Mouse (Mus musculus): ENCODE measurements around the gene Hace1. TPM values are rescaled to one million over a fixed set of nuclear protein-coding genes. Genes with fewer than 3 reads are reported as not detected.

Hace1 gene
- polyA plus RNA-seq, 1 experiment from 2014 or later, result 16.8 TPM

DNA sequence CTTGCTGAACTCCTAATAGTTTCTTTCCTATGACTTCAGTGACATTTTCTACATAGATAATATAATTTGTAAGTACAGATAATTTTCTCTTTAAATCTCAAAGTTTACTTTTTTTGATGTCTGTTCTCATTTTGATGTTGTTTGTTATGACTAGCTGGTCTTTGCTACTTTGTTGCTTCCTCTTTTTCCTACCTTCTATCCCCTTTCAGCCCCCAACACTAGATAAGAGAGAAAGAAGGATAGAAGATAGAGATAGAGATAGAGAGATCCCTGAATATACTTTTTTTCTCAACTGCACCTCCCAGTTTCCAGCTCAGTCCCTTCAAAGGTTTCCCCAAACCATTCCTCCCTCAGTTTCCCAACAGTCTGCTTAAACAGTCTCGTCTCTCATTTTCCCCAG, 33.1 kb downstream of the Hace1 start:
- 70% methylated on average over 1 of the region's 1 CpGs for WGBS
- Histone ChIP-seq H3K4me1 (ENCODE audit: control insufficient read depth, insufficient read depth, low read depth, low read length) (no peaks in the 10 kb centered on the region), H3K27me3 (replicated peaks; ENCODE audit: control insufficient read depth, insufficient read depth, low read length) (no peaks in the 10 kb centered on the region), H3K4me3 (ENCODE audit: low read length) (no peak overlapping the region), H3K9me3 (ENCODE audit: control insufficient read depth, low read length) (no peaks in the 10 kb centered on the region), H3K27ac (ENCODE audit: low read depth, low read length) (no peak overlapping the region), H3K36me3 (ENCODE audit: control insufficient read depth, insufficient read depth, low read length) (no peaks in the 10 kb centered on the region), H3K4me2 (ENCODE audit: low read length) (no peak overlapping the region), H3K9ac (ENCODE audit: low read depth, low read length) (no peak overlapping the region)
- no peak for ATAC-seq

DNA sequence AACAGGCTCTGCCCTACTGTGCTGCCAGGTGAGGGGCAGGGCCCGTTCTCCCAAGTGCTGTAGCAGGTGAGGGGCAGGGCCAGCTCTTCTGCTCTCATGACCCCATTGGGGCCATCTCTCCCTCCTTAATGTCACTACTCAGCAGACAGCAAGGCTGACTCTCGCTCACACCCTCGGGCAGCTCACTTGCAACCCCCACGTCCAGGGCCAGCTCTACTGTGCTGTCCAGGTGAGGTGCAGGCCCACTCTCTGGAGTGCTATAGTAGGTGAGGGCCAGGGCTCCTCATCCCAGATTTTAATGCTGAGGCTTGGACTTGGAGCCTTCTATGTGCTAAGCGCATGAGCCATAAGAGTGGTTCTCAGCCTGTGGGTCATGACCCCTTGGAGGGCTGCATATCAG, 38.4 kb downstream of the Hace1 start:
- H3K9me3 ChIP-seq (ENCODE audit: control insufficient read depth, low read length), result no peaks in the 10 kb centered on the region
- no peak; the same call in 1 of the 2 replicates for ATAC-seq
- H3K4me3 ChIP-seq (ENCODE audit: low read length), result no peak overlapping the region
- H3K27me3 ChIP-seq (replicated peaks; ENCODE audit: control insufficient read depth, insufficient read depth, low read length), result no peaks in the 10 kb centered on the region
- no peaks in the 10 kb centered on the region for H3K4me1 ChIP-seq (ENCODE audit: control insufficient read depth, insufficient read depth, low read depth, low read length)
- 94% methylated on average over 5 of the region's 5 CpGs for WGBS
- no peak overlapping the region for H3K4me2 ChIP-seq (ENCODE audit: low read length)
- H3K36me3 ChIP-seq (ENCODE audit: control insufficient read depth, insufficient read depth, low read length), result no peaks in the 10 kb centered on the region
- no peak overlapping the region for H3K9ac ChIP-seq (ENCODE audit: low read depth, low read length)
- H3K27ac ChIP-seq (ENCODE audit: low read depth, low read length), result no peak overlapping the region

DNA sequence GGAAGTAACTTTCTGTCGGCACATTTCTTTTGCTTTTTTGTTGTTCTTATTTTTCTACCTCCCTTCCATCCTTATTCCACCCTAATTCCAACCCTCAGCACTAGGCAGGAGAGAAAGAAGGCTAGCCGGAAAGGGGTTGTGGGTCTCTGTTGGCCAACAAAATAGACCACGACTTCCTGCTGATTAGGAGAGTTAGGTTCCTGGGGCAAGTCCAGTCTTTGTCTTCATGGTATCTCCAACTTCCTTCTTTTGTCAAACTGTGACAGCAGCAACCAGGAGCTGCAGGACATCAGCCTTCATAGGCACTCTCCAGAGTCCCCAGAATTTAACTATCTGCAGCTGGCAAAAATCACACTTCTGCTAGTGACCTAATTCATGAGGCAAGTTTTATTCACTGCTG, 41.4 kb downstream of the Hace1 start:
- H3K4me3 ChIP-seq (ENCODE audit: low read length), result no peak overlapping the region
- ATAC-seq, result no peak
- H3K36me3 ChIP-seq (ENCODE audit: control insufficient read depth, insufficient read depth, low read length), result no peaks in the 10 kb centered on the region
- no peaks in the 10 kb centered on the region for H3K27me3 ChIP-seq (replicated peaks; ENCODE audit: control insufficient read depth, insufficient read depth, low read length)
- no peaks in the 10 kb centered on the region for H3K9me3 ChIP-seq (ENCODE audit: control insufficient read depth, low read length)
- WGBS, result 81% methylated on average over 3 of the region's 3 CpGs
- no peaks in the 10 kb centered on the region for H3K4me1 ChIP-seq (ENCODE audit: control insufficient read depth, insufficient read depth, low read depth, low read length)
- no peak overlapping the region for H3K27ac ChIP-seq (ENCODE audit: low read depth, low read length)
- H3K4me2 ChIP-seq (ENCODE audit: low read length), result no peak overlapping the region
- no peak overlapping the region for H3K9ac ChIP-seq (ENCODE audit: low read depth, low read length)

DNA sequence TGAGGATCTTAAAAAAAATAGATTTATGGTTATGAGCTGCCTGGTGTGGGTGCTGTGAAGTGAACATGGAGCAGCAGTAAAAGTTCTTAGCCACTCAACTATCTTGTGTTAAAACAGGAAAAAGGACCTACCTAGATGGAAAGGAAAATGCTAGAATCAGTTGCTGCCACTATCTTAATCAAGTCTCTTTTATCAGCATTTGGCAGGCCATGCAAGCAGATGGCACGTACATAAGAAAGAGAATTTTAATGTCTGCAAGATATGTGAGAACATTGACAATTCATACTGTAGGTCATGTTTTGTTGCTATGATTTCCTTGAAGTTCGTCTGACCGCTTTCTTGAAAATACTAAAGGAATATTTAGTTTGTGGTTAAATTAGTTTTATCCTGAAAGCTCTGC, 54.4 kb downstream of the Hace1 start:
- 93% methylated on average over 3 of the region's 3 CpGs for WGBS

DNA sequence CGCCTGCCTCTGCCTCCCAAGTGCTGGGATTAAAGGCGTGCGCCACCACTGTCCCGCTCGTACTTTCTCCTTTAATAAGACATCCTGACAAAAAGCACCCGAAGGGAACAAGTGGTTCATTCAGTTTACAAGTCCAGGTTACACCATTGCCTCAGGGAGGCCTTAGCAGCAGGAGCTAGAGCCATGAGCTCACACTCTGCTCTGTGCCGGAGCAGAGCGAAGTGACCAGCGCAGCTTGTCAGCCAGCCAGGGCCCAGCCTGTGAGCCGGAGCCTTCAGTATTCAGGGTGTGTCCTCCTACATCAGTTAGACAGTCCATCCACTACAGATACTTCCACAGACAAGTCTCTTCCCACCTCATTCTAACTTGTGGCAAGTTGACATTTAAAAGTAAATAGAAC, 55.0 kb downstream of the Hace1 start:
- Histone ChIP-seq H3K4me2 (ENCODE audit: low read length) (no peak overlapping the region), H3K4me1 (ENCODE audit: control insufficient read depth, insufficient read depth, low read depth, low read length) (no peaks in the 10 kb centered on the region), H3K9ac (ENCODE audit: low read depth, low read length) (no peak overlapping the region), H3K4me3 (ENCODE audit: low read length) (no peak overlapping the region), H3K9me3 (ENCODE audit: control insufficient read depth, low read length) (no peaks in the 10 kb centered on the region), H3K36me3 (ENCODE audit: control insufficient read depth, insufficient read depth, low read length) (no peaks in the 10 kb centered on the region), H3K27ac (ENCODE audit: low read depth, low read length) (no peak overlapping the region), H3K27me3 (replicated peaks; ENCODE audit: control insufficient read depth, insufficient read depth, low read length) (no peaks in the 10 kb centered on the region)
- WGBS, result 91% methylated on average over 10 of the region's 10 CpGs
- ATAC-seq, result no peak

More for the DNA sequence above, 54.4 kb downstream of the Hace1 start:
- H3K9me3 ChIP-seq (ENCODE audit: control insufficient read depth, low read length), result no peaks in the 10 kb centered on the region
- H3K9ac ChIP-seq (ENCODE audit: low read depth, low read length), result no peak overlapping the region
- H3K4me3 ChIP-seq (ENCODE audit: low read length), result no peak overlapping the region
- no peak for ATAC-seq
- no peaks in the 10 kb centered on the region for H3K27me3 ChIP-seq (replicated peaks; ENCODE audit: control insufficient read depth, insufficient read depth, low read length)
- no peaks in the 10 kb centered on the region for H3K36me3 ChIP-seq (ENCODE audit: control insufficient read depth, insufficient read depth, low read length)
- H3K27ac ChIP-seq (ENCODE audit: low read depth, low read length), result no peak overlapping the region
- H3K4me1 ChIP-seq (ENCODE audit: control insufficient read depth, insufficient read depth, low read depth, low read length), result no peaks in the 10 kb centered on the region
- no peak overlapping the region for H3K4me2 ChIP-seq (ENCODE audit: low read length)

DNA sequence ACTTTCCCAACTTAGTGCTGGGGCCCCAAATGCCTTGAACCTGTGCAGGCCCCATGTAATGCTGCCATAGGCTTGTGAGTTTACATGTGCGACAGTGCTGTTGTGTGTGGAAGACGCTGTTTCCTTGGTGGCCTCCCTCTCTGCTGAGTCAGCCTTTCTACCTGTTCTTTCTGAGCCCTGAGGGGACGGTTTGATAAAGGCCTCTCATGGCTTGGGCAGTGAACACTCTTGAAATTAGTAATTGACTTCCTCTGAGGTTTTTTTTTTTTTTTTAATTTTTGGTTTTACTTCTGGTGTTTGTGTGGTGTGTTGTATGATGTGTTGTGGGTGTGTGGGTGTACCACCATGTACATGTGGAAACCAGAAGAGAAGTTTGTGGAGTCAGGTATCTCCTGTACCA, 57.6 kb downstream of the Hace1 start:
- Histone ChIP-seq H3K4me1 (ENCODE audit: control insufficient read depth, insufficient read depth, low read depth, low read length) (no peaks in the 10 kb centered on the region), H3K9me3 (ENCODE audit: control insufficient read depth, low read length) (no peaks in the 10 kb centered on the region), H3K9ac (ENCODE audit: low read depth, low read length) (no peak overlapping the region), H3K36me3 (ENCODE audit: control insufficient read depth, insufficient read depth, low read length) (no peaks in the 10 kb centered on the region), H3K27me3 (replicated peaks; ENCODE audit: control insufficient read depth, insufficient read depth, low read length) (no peaks in the 10 kb centered on the region), H3K4me2 (ENCODE audit: low read length) (no peak overlapping the region), H3K27ac (ENCODE audit: low read depth, low read length) (no peak overlapping the region), H3K4me3 (ENCODE audit: low read length) (no peak overlapping the region)
- no peak for ATAC-seq
- 86% methylated on average over 3 of the region's 3 CpGs for WGBS

DNA sequence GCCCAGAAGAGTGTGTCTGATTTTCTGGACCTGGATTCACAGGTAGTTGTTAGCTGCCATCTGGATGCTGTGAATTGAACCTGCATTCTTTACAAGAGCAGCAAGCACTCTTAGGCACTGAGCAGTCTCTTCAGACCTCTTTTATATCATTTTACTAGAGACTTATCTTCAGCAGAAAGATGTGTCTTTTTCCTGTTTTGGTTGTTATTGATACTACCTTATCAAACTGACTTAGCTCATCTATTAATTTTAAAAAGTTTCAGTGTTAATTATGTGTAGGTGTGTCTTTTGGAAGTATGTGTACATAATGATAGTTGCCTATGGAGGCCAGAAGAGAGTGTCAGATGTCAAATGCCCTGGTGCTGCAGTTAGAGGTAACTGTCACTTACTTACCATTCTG, 62.1 kb downstream of the Hace1 start:
- Histone ChIP-seq H3K9ac (ENCODE audit: low read depth, low read length) (no peak overlapping the region), H3K27ac (ENCODE audit: low read depth, low read length) (no peak overlapping the region), H3K4me2 (ENCODE audit: low read length) (no peak overlapping the region), H3K36me3 (ENCODE audit: control insufficient read depth, insufficient read depth, low read length) (peaks cover 6% of the 10 kb centered on the region; the same call in 1 of the 2 replicates), H3K4me1 (ENCODE audit: control insufficient read depth, insufficient read depth, low read depth, low read length) (no peaks in the 10 kb centered on the region), H3K4me3 (ENCODE audit: low read length) (no peak overlapping the region), H3K27me3 (replicated peaks; ENCODE audit: control insufficient read depth, insufficient read depth, low read length) (no peaks in the 10 kb centered on the region), H3K9me3 (ENCODE audit: control insufficient read depth, low read length) (no peaks in the 10 kb centered on the region; the same call in 1 of the 2 replicates)
- no peak for ATAC-seq

DNA sequence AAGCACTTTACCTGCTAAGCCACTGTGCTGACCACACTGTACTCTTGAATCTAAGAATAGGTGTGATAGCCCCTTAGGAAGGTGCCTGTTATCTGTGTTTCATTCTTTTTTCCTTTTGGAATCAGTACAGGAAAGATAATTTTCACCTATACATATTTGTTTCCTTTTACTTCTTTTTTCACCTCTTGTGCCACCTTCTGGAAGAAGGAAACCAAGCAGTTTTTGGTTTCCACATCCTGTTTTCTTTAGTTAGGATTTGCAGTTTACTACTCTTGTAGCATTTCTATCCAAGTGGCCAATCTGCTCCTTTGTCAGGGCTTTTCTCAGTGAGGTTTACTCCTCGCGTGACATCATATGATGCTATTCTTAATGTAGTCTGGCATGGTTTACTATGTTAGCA, 76.4 kb downstream of the Hace1 start:
- ATAC-seq, result no peak
- H3K9ac ChIP-seq (ENCODE audit: low read depth, low read length), result no peak overlapping the region
- H3K4me3 ChIP-seq (ENCODE audit: low read length), result no peak overlapping the region
- no peak overlapping the region for H3K4me2 ChIP-seq (ENCODE audit: low read length)
- H3K36me3 ChIP-seq (ENCODE audit: control insufficient read depth, insufficient read depth, low read length), result no peaks in the 10 kb centered on the region
- no peaks in the 10 kb centered on the region for H3K9me3 ChIP-seq (ENCODE audit: control insufficient read depth, low read length)
- WGBS, result 90% methylated on average over 2 of the region's 2 CpGs
- H3K27me3 ChIP-seq (replicated peaks; ENCODE audit: control insufficient read depth, insufficient read depth, low read length), result no peaks in the 10 kb centered on the region
- H3K27ac ChIP-seq (ENCODE audit: low read depth, low read length), result no peak overlapping the region
- H3K4me1 ChIP-seq (ENCODE audit: control insufficient read depth, insufficient read depth, low read depth, low read length), result no peaks in the 10 kb centered on the region

DNA sequence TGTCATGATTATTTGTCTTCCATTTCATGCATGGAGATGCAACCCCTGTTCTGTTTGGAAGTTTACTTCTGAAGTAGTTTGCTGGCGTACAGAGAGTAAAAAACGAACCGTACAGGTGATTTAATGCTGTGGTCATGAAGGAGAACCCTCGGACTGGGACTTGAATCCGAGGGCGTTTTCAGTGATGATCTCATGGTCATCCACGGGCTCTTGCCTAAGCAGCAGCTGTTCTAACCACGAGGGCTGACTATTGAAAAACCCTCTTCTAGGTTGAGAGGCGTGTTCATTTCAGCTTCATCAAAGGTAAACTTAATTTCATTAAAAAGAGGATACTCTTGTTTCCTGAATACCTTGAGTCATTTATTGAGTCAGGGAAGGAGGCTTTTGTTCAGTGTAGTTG, 84.4 kb downstream of the Hace1 start:
- no peak for ATAC-seq
- no peak overlapping the region for H3K9ac ChIP-seq (ENCODE audit: low read depth, low read length)
- H3K4me3 ChIP-seq (ENCODE audit: low read length), result no peak overlapping the region
- no peaks in the 10 kb centered on the region for H3K4me1 ChIP-seq (ENCODE audit: control insufficient read depth, insufficient read depth, low read depth, low read length)
- no peaks in the 10 kb centered on the region for H3K36me3 ChIP-seq (ENCODE audit: control insufficient read depth, insufficient read depth, low read length)
- H3K9me3 ChIP-seq (ENCODE audit: control insufficient read depth, low read length), result no peaks in the 10 kb centered on the region
- H3K4me2 ChIP-seq (ENCODE audit: low read length), result no peak overlapping the region
- 93% methylated on average over 9 of the region's 9 CpGs for WGBS
- H3K27ac ChIP-seq (ENCODE audit: low read depth, low read length), result no peak overlapping the region
- no peaks in the 10 kb centered on the region for H3K27me3 ChIP-seq (replicated peaks; ENCODE audit: control insufficient read depth, insufficient read depth, low read length)

DNA sequence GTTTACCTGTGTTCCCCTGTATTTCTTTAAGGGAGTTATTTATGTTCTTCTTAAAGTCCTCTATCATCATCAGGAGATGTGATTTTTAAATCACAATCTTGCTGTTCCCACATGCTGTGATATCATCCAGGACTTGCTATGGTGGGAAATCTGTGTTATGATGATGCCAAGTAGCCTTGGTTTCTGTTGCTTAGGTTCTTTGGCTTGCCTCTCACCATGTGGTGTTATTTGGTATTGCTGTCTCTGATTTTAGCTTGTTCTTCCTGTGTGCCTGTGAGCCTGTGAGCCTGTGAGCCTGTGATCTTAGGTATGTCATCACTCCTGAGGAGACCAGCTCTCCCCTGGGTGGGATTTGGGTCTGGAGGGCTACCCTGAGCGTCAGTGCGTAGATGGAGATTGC, 90.6 kb downstream of the Hace1 start:
- Histone ChIP-seq H3K4me3 (ENCODE audit: low read length) (no peak overlapping the region), H3K9me3 (ENCODE audit: control insufficient read depth, low read length) (no peaks in the 10 kb centered on the region), H3K4me1 (ENCODE audit: control insufficient read depth, insufficient read depth, low read depth, low read length) (no peaks in the 10 kb centered on the region), H3K4me2 (ENCODE audit: low read length) (no peak overlapping the region), H3K27me3 (replicated peaks; ENCODE audit: control insufficient read depth, insufficient read depth, low read length) (no peaks in the 10 kb centered on the region), H3K27ac (ENCODE audit: low read depth, low read length) (no peak overlapping the region), H3K36me3 (ENCODE audit: control insufficient read depth, insufficient read depth, low read length) (no peaks in the 10 kb centered on the region), H3K9ac (ENCODE audit: low read depth, low read length) (no peak overlapping the region)
- no peak for ATAC-seq
- WGBS, result 96% methylated on average over 2 of the region's 2 CpGs
